Mouse (Mus musculus) heart, postnatal 0 days (tissue): ENCODE measurements around the gene AU040320.

Experiments
- CTCF ChIP-seq: IDR thresholded peaks from 2 replicates; pipeline ENCODE4 v1.5.1; 2016; ENCODE audit warnings: antibody characterized with exemption, control low read depth, low read depth
- EP300 ChIP-seq: IDR thresholded peaks from 2 replicates; pipeline ENCODE4 v1.6.1; 2016; ENCODE audit warnings: antibody characterized with exemption, low read depth

DNA sequence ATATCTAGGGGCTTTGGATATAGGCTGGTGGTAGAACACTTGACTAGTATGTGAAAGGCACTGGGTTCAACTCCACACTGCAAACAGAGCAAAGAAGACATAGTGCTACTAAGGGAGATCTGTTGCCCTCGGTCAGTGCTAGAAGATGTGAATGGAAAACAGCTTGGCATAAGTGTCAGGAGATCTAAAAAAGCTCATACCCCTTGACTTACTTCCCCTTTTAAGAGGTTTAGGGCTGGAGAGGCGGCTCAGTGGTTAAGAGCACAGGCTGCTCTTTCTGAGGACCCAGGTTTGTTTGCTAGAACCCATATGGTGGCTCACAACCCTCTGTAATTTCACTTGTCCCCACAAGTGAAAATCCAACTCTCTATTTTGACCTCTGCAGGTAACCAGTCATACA, 6.1 kb downstream of the AU040320 start:
- TF ChIP-seq CTCF (no peak), EP300 (no peak)
